Comparison of ENCODE assay signal across 9 mouse cellular contexts in genomic region chr4:100028641-100029040, GRCm38 (mm10).
DNase-seq lines count a peak whose midpoint lies in the region; ATAC-seq and TF ChIP-seq lines count a peak whose summit lies in the region.
"Had no signal": no experiment of that assay in that cellular context is flagged by ENCODE, and none has a peak within 500 bp of the region (broad histone marks: within the 10 kb centered on the region; RNA-seq: fewer than 3 reads in every experiment).

No protein-coding gene starts in this region.

- peak; percentile 62 for TF ChIP-seq CTCF in liver, embryonic 14.5 days (IDR thresholded peaks at IDR 0.05; ENCODE audit: low read depth)

- no peaks in the 10 kb centered on the region for H3K9me3 ChIP-seq in forebrain, embryonic 10.5 days
- H3K9me3 ChIP-seq in forebrain, embryonic 12.5 days, result no peaks in the 10 kb centered on the region
- H3K9me3 ChIP-seq in liver, embryonic 14.5 days (ENCODE audit: control insufficient read depth, low read length), result no peaks in the 10 kb centered on the region

- no peaks in the 10 kb centered on the region for H3K36me3 ChIP-seq in forebrain, embryonic 10.5 days (replicated peaks)
- H3K36me3 ChIP-seq in forebrain, embryonic 12.5 days (replicated peaks), result no peaks in the 10 kb centered on the region
- H3K36me3 ChIP-seq in liver, embryonic 14.5 days (replicated peaks; ENCODE audit: control insufficient read depth, insufficient read depth, low read depth), result no peaks in the 10 kb centered on the region

- peak; percentile 52 for DNase-seq in forebrain, embryonic 10.5 days (ENCODE audit: extremely low spot score, low spot score)
- peak; percentile 5 for DNase-seq in MN1 (ENCODE audit: low spot score)
- peak; percentile 91 to 93 for DNase-seq in cerebellum, postnatal 10 days
- DNase-seq in gastrocnemius, adult 18-20 months (ENCODE audit: low spot score), result peak; percentile 80
- peak; percentile 91 for DNase-seq in kidney, postnatal 10 days
- DNase-seq in liver, embryonic 14.5 days (ENCODE audit: low read depth in 3 of 3, low spot score in 3 of 3), result peak in 1 of 3 experiments; percentile 16
- DNase-seq in right cerebral cortex, postnatal 10 days (ENCODE audit: low spot score in 2 of 2), result peak; percentile 76 to 89

- no peak overlapping the region for H3K4me3 ChIP-seq in forebrain, embryonic 10.5 days
- no peak overlapping the region for H3K4me3 ChIP-seq in forebrain, embryonic 12.5 days (replicated peaks)
- no peak overlapping the region for H3K4me3 ChIP-seq in liver, embryonic 14.5 days (ENCODE audit: insufficient read depth in 1 of 2, low read depth in 2 of 2, low read length in 2 of 2)

- H3K27ac ChIP-seq in forebrain, embryonic 10.5 days, result no peak overlapping the region
- no peak overlapping the region for H3K27ac ChIP-seq in forebrain, embryonic 12.5 days
- H3K27ac ChIP-seq in liver, embryonic 14.5 days, result no peak overlapping the region
- H3K27ac ChIP-seq: macrophage had no signal

- ATAC-seq in forebrain, embryonic 12.5 days (ENCODE audit: low FRiP score), result no peak
- ATAC-seq in liver, embryonic 14.5 days (ENCODE audit: insufficient read depth), result no peak

- no peak overlapping the region for H3K9ac ChIP-seq in forebrain, embryonic 12.5 days
- no peak overlapping the region for H3K9ac ChIP-seq in liver, embryonic 14.5 days (replicated peaks)

- H3K27me3 ChIP-seq in forebrain, embryonic 10.5 days (ENCODE audit: poor library complexity, severe bottlenecking), result no peaks in the 10 kb centered on the region
- no peaks in the 10 kb centered on the region for H3K27me3 ChIP-seq in forebrain, embryonic 12.5 days
- H3K27me3 ChIP-seq in liver, embryonic 14.5 days (ENCODE audit: control insufficient read depth, insufficient read depth, low read length), result no peaks in the 10 kb centered on the region

- no peak for TF ChIP-seq EP300 in liver, embryonic 14.5 days (IDR thresholded peaks at IDR 0.05; ENCODE audit: low read depth)

- WGBS in forebrain, embryonic 10.5 days, result 20% methylated on average over 3 of the region's 3 CpGs
- 17% methylated on average over 3 of the region's 3 CpGs for WGBS in forebrain, embryonic 12.5 days
- 8% methylated on average over 3 of the region's 3 CpGs for WGBS in liver, embryonic 14.5 days (ENCODE audit: insufficient replicate concordance)

- H3K4me1 ChIP-seq in forebrain, embryonic 10.5 days, result no peaks in the 10 kb centered on the region
- no peaks in the 10 kb centered on the region for H3K4me1 ChIP-seq in forebrain, embryonic 12.5 days
- H3K4me1 ChIP-seq in liver, embryonic 14.5 days (replicated peaks; ENCODE audit: control insufficient read depth in 2 of 2, insufficient read depth in 2 of 2, low read length in 1 of 2), result no peaks in the 10 kb centered on the region

- H3K4me2 ChIP-seq in forebrain, embryonic 12.5 days, result no peak overlapping the region
- H3K4me2 ChIP-seq in liver, embryonic 14.5 days (ENCODE audit: low read depth), result no peak overlapping the region
